Mouse (Mus musculus) kidney, postnatal 0 days (tissue): ENCODE results near the gene Slc35f5. TPM values are rescaled to one million over a fixed set of nuclear protein-coding genes. Genes with fewer than 3 reads are reported as not detected.

ENCODE experiments used
- ATAC-seq: fragments of 200-750 bp; cut with Nextera tagmentation; replicated peaks from 2 replicates; pipeline ENCODE4 v1.8.0; 2017; ENCODE audit warnings: low read depth, moderate number of reproducible peaks, moderate TSS enrichment, moderate library complexity; ENCODE audit not compliant: low FRiP score
- DNase-seq: peaks from one replicate; pipeline ENCODE4 v3.0.0-alpha.2; 2016; ENCODE audit warnings: low spot score
- H3K27ac ChIP-seq: fragments of 300-500 bp; sonication (generic); 2 replicates; pipeline ENCODE4 v1.5.1; 2014; ENCODE audit warnings: mild to moderate bottlenecking
- H3K27me3 ChIP-seq: fragments of 300-500 bp; sonication (generic); 2 replicates; pipeline ENCODE4 v1.6.1; 2014; ENCODE audit warnings: low read length, mixed read lengths; ENCODE audit not compliant: insufficient read depth
- H3K36me3 ChIP-seq: fragments of 300-500 bp; sonication (generic); 2 replicates; pipeline ENCODE4 v1.6.1; 2014; ENCODE audit warnings: low read length, mixed read lengths; ENCODE audit not compliant: insufficient read depth
- H3K4me1 ChIP-seq: fragments of 300-500 bp; sonication (generic); replicated peaks from 2 replicates; pipeline ENCODE4 v1.6.1; 2014; ENCODE audit warnings: antibody characterized with exemption, low read length, mixed read lengths; ENCODE audit not compliant: insufficient read depth
- H3K4me2 ChIP-seq: fragments of 300-500 bp; sonication (generic); 2 replicates; pipeline ENCODE4 v1.6.1; 2014; ENCODE audit warnings: mild to moderate bottlenecking, low read length, moderate library complexity, mixed read lengths
- H3K4me3 ChIP-seq: fragments of 300-500 bp; sonication (generic); replicated peaks from 2 replicates; pipeline ENCODE4 v1.5.1; 2014; ENCODE audit warnings: low read depth, low read length
- H3K9ac ChIP-seq: fragments of 300-500 bp; sonication (generic); 2 replicates; pipeline ENCODE4 v1.6.1; 2014; ENCODE audit warnings: low read depth, low read length
- H3K9me3 ChIP-seq: fragments of 300-500 bp; sonication (generic); replicated peaks from 2 replicates; pipeline ENCODE4 v1.6.1; 2016; ENCODE audit warnings: low read length, inconsistent platforms, mixed read lengths
- CTCF ChIP-seq: IDR thresholded peaks from 2 replicates; pipeline ENCODE4 v1.5.1; 2016; ENCODE audit warnings: antibody characterized with exemption, low read depth, mild to moderate bottlenecking, moderate library complexity
- WGBS: fragments of 180-500 bp; shearing (Covaris S2); extraction: QIAGEN DNeasy Blood & Tissue Kit; methylation state at CpG from one replicate; pipeline ENCODE4 v1.1.7; 2014; 5-methylcytosine and 5-hydroxymethylcytosine counted together
- polyA plus RNA-seq: library from polyadenylated mRNA; unstranded; fragments of >200 nt; fragmentation: Nextera tagmentation; extraction: Ambion mirVana; gene quantifications from 2 replicates; pipeline ENCODE4 v1.2.1, GENCODE M21; 2015

The Slc35f5 gene
- 69.5 and 73.6 TPM in 2 replicates for polyA plus RNA-seq

DNA sequence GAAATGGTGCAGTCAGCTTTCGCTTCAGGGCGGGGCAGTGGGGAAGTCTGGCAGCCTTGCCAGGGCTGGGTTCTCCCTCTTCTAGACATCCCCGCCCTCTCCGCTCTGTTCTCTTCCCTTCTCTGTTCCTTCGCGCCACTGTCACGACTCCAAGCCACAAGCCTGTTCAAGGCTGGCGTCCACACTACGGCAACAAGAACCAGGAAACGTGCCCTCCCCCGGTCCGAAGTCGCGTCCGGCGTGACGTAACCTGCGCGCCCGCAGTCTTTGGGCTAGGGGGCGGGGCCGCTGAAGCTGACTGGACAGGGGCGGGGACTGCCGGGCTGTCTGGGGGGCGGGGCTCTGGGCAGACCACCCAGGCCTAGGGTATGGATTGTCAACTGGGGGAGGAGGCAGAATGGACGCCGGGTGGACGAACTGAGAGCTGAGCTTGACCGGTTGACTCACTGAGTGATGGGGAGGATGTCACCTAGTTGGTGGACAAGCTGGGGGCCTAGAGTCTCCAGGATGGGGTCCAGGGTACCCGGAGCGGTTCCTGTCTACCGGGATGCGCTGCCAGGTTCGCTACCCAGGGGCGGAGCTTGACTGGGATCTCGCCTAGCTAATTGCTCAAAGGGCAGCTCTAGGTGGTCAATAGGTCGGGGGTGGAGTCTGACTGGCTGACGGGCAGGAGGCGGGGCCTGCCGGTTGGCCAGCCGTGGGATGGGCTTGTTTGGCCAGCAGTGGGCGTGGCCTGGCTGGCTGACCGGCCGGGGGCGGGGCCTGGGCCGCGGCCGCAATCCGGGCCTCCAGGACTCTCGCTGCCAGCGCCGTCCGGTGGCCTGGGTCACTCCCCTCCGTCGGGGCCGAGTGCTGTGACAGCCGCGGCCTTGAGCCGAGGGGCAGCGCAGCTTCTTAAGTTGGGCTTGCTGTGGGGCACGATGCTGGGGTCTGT is at the start of gene Slc35f5:
Gene Slc35f5 (plus strand): TSS at position 337 of the 934 bp plus-strand sequence.
- DNase-seq (peak; percentile 98), ATAC-seq (peak; percentile 96)
- H3K4me3 ChIP-seq, result peak within 1 kb of the TSS; percentile 84
- H3K4me1 ChIP-seq, result no peaks in the 10 kb centered on the region
- H3K36me3 ChIP-seq, result 0 out of 2 replicates have a peak, but pooled peaks cover 11% of the 10 kb centered on the region
- peak within 1 kb of the TSS; percentile 98 for H3K27ac ChIP-seq
- H3K9ac ChIP-seq, result peak within 1 kb of the TSS; percentile 92
- TF ChIP-seq CTCF, result peak; percentile 32; the same call in 1 of the 2 replicates
- H3K9me3 ChIP-seq, result no peaks in the 10 kb centered on the region
- peak within 1 kb of the TSS; percentile 67 for H3K4me2 ChIP-seq
- no peaks in the 10 kb centered on the region for H3K27me3 ChIP-seq
- under 1% methylated on average over 60 of the region's 61 CpGs for WGBS

DNA sequence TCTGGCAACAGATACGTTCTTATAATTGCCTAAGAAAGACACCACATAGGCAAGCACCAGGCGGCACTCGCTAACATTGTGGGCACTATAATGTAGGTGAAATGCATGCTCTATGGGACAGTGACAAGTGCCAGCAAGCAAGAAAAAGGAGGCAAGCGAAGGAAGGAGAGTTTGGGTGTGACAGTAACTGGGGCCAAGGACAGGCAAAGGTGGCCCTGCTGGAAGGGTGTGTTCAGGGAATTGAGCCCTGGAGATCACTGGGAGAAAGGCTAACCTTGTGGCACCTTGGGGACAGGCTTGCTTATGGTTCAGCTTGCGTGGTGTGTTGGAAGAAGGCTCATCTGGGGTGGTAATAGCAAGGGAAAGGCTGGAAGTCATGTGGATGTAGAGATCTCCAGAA is 45.7 kb upstream of the Slc35f5 start:
- H3K4me1 ChIP-seq, result no peaks in the 10 kb centered on the region
- DNase-seq (no peak), ATAC-seq (no peak)
- no peak overlapping the region for H3K9ac ChIP-seq
- no peak overlapping the region for H3K4me2 ChIP-seq
- WGBS, result 90% methylated on average over 5 of the region's 5 CpGs
- no peaks in the 10 kb centered on the region for H3K27me3 ChIP-seq
- H3K27ac ChIP-seq, result no peak overlapping the region
- no peaks in the 10 kb centered on the region for H3K9me3 ChIP-seq
- H3K4me3 ChIP-seq, result no peak overlapping the region
- TF ChIP-seq CTCF, result no peak
- no peaks in the 10 kb centered on the region for H3K36me3 ChIP-seq

DNA sequence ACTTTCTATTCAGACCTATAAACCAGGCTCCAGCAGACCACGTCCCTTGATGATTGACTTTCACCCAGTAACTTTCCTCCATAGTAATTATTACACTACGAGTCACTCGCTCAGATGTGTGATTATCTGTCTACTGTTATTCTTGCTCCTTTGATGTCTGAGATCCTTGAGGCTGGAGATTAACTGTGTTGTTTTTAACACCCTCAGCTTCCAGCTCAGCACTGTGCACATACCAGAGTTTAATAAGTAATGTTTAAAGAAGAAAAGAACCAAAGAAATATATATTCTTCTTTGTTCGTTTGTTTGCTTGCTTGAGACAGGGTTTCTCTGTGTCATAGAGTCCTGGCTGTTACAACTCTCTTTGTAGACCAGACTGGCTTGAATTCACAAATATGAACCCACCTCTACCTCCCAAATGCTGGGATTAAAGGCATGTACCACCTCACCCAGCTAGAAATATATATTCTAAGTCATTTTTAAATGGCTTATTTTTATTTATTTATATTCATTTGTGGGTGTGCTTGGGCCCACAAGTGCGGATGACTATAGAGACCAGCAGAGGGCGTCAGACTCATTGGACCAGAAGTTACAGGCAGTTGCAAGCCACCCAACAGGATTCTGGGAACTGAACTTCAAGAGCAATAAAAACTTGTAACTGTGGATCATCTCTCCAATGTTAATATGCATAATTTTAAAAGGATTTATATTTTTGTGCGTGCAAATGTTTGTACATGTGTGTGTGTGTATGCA is 43.3 kb upstream of the Slc35f5 start:
- peak; percentile 3 for DNase-seq
- Histone ChIP-seq H3K4me1 (no peaks in the 10 kb centered on the region), H3K9ac (no peak overlapping the region), H3K27ac (no peak overlapping the region), H3K4me3 (no peak overlapping the region), H3K27me3 (no peaks in the 10 kb centered on the region), H3K36me3 (no peaks in the 10 kb centered on the region), H3K4me2 (no peak overlapping the region), H3K9me3 (no peaks in the 10 kb centered on the region)
- no peak for ATAC-seq
- WGBS, result 52% methylated on average over 7 of the region's 7 CpGs
- peak; percentile 43 for TF ChIP-seq CTCF

GRCm38 (mm10) chr1:125519107-125519611 is 41.2 kb upstream of the Slc35f5 start:
- no peaks in the 10 kb centered on the region for H3K27me3 ChIP-seq
- H3K9me3 ChIP-seq, result no peaks in the 10 kb centered on the region
- ATAC-seq (peak; percentile 81), DNase-seq (peak; percentile 51)
- peak; percentile 72 for TF ChIP-seq CTCF
- H3K36me3 ChIP-seq, result no peaks in the 10 kb centered on the region
- H3K4me3 ChIP-seq, result no peak overlapping the region
- no peak overlapping the region for H3K27ac ChIP-seq
- no peaks in the 10 kb centered on the region for H3K4me1 ChIP-seq
- H3K9ac ChIP-seq, result no peak overlapping the region
- 48% methylated on average over 5 of the region's 5 CpGs for WGBS
- H3K4me2 ChIP-seq, result no peak overlapping the region

DNA sequence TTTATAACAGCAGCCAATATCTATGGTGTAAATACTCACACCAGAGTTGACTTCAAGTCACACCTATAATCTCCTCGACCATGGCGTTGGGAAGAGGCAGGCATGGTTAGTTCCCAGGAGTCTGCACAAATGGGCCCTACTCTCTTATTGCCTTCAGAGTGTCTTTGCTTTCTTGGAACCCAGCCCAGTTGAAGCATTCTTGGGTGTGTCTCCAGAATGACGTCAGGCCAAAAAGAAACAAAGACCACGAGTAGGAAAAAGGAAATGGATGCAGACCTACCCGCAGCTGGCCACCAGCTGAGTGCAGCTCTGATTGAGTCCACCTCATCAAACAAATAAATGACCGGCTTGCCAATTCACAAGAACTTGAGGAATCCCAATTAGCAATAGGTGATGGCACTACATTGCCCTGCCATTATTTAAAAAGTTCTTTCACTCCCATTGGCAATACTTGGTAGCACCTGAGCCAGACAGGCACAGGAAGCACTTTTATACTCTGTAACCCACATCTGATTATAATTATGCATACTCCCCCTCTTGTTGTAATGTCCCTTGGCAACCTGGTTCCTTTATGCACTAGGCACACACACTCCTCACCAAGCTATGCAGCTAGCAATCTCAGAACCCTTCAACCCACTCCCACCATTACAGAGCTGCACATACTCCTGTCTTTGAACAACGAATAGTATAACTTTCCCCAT is 34.3 kb upstream of the Slc35f5 start:
- WGBS, result 37% methylated on average over 7 of the region's 7 CpGs
- ATAC-seq, result no peak
- Histone ChIP-seq H3K4me2 (no peak overlapping the region), H3K9me3 (no peaks in the 10 kb centered on the region), H3K27me3 (no peaks in the 10 kb centered on the region), H3K36me3 (no peaks in the 10 kb centered on the region), H3K27ac (no peak overlapping the region), H3K9ac (no peak overlapping the region), H3K4me1 (no peaks in the 10 kb centered on the region), H3K4me3 (no peak overlapping the region)
- peak; percentile 29 for DNase-seq
- TF ChIP-seq CTCF, result no peak

DNA sequence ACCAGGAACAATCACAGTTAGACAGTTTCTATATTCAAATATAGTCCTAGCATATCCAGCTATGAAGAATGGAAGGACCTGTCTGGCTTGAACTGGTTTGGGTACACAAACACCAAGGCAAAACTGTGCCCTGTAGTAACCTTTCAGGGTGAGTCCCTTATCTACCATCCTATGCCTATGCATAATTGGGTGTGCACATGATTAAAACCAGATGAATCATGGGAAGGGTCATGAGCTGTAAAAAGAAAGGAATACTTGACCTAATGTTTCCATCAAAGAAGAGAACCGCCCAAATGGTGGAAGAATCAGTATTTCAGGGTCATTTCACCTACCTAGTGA is 33.8 kb upstream of the Slc35f5 start:
- ATAC-seq, result peak; percentile 54; the same call in 1 of the 2 replicates
- whole genome bisulfite sequencing, result 90% methylated on average over 1 of the region's 1 CpGs
- no peak for TF ChIP-seq CTCF
- Histone ChIP-seq H3K27me3 (no peaks in the 10 kb centered on the region), H3K4me3 (no peak overlapping the region), H3K36me3 (no peaks in the 10 kb centered on the region), H3K9ac (no peak overlapping the region), H3K27ac (no peak overlapping the region), H3K4me2 (no peak overlapping the region), H3K4me1 (no peaks in the 10 kb centered on the region), H3K9me3 (no peaks in the 10 kb centered on the region)
- no peak for DNase-seq
